Mouse (Mus musculus): ENCODE results near the gene S100a7a. TPM values are rescaled to one million over a fixed set of nuclear protein-coding genes. Genes with fewer than 3 reads are reported as not detected.

The S100a7a gene
- polyA plus RNA-seq (2017; shearing (Covaris generic)), result not detected

DNA sequence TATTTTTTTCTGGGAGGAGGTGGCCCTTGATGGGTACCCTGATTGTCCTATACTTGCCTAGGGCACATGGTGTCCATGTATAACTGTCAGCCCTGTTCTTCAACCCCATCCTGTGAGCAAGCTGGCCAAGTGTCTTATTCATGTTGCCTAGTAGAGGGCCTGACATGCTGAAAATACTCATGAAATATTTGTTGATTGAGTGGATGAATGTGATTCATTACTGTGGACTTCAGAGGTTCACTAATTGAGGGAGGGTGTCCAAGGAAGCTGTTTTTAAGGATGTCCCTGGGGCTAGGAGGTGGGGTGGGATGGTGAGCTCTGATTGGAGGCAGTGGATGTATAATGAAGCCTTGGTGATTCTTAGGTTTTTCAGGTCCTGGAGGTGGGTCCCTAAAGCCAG, at the start of gene S100a7a:
S100a7a (plus strand) TSS at position 301 of the 400 bp plus-strand sequence.
- ATAC-seq, result no peak

DNA sequence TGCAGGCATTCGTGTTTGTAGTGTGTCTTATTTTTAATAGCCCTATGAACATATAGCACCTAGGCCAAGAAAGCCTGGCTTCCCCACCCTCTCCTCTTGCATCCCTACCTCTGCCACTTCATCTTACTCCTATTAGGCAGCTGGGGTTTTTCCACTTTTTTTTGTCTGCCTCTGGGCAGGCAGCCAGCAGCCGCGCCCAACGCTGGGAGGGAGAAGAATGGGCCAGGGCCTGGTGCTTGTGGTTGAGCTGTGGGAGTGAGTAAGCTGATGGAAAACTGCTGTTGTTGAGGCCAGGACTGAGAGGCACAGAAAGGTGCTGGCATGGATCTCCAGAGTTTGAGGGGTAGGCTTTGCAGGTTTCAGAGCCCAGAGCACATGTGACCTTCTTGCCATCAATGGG, 49.4 kb upstream of the S100a7a start:
- no peak for ATAC-seq

DNA sequence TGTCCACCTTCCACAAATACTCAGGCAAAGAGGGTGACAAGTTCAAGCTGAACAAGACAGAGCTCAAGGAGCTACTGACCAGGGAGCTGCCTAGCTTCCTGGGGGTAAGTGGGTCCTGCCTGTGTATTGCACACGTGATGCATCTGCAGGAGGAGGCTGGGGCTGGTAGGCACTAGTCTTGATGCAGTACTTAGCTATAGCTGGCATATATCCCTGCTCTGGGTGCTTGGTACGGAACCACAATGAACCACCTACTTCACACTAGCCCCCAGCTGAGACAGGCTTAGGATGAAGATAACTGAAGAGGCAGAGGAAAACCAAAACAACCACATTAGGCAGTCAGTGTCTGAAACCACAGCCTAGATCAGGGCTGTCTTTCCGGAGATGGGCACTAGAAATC, 48.8 kb upstream of the S100a7a start:
- peak; percentile 50 for ATAC-seq

DNA sequence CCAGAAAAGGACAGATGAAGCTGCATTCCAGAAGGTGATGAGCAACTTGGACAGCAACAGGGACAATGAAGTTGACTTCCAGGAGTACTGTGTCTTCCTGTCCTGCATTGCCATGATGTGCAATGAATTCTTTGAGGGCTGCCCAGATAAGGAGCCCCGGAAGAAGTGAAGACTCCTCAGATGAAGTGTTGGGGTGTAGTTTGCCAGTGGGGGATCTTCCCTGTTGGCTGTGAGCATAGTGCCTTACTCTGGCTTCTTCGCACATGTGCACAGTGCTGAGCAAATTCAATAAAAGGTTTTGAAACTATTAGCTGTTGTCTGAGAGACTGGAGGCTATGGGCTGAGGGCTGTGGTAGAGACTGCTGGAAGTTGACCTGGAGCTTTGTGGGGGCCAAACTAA, 48.1 kb upstream of the S100a7a start:
- ATAC-seq, result no peak

DNA sequence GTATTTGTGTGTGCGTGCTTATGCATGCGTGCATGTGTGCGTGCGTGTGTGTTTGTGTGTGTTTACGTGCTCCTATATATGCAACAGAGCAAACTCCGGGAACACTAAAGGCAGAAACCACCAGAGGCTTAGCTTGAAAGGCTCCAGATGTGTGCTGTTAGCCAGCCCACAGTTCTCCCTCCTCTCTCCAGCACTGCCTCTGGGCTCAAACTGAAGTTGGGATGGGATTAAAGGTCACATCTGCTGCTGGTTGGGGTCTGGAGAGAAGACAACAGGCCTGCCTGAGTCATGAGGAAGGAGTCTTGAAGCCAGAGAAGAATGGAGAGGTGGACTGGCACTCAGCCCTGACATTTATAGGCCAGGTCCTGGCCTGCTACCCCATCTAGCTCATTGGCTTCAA, 47.6 kb upstream of the S100a7a start:
- ATAC-seq, result no peak

DNA sequence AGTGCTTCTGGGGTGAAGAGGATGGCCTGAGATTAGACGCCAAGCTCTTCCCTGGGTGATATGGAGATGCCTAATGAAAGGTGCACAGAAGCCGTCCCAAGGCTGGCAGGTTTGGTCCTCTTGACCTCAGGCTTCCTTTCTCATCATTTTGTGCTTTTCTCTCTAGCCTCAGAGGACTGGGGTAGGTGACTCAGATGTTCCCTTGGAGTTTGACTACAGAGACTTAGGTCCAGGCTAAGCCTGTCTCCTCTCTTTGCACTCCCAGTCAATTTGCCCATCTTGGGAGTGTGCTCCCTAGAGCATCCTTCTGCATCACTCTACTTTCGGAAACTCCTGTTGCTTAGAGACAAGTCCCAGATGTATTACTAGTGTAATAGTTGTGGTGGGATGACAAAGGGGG, 46.5 kb upstream of the S100a7a start:
- ATAC-seq, result no peak

DNA sequence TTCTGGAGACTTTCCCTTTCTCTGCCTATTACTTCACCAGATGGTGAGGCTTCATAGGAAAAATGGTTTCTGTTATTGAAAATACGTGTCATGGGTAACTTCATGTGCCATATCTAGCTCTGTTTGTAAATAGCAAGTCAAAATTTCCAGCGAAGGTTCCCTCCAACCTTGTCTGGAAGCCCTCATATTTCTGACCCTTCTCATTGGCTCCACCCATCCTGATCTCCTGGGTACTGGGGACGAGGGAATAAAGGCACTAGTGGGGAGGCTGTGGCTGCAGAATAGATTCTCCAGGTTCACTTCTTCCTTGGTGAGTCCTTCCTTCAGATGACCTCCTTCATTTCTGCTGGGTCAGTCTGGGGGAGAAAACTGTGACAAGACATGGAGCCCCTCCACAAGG, 45.6 kb upstream of the S100a7a start, which contains the start of gene S100a5:
S100a5 (plus strand) TSS at position 301 of the 400 bp plus-strand sequence.
- ATAC-seq, result no peak

DNA sequence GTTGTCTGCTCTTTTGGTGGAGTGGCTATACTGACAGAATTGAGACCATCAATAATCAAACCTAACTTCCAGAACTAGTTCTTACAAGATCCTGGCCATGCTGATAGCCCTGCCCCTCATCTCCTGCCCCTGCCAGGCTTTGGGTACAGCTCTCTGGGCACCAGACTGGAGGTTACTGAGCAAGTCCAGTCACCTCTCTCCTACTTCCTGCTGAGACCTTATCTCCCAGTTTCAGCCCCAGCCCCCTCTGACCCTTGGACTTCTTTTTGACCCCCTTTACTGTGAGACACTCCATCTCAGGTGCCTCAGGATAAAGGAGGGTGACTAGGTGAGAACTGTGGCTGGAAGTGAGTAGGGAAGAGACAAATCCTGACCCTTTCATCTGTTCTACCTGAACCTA, 44.7 kb upstream of the S100a7a start:
- no peak for ATAC-seq

DNA sequence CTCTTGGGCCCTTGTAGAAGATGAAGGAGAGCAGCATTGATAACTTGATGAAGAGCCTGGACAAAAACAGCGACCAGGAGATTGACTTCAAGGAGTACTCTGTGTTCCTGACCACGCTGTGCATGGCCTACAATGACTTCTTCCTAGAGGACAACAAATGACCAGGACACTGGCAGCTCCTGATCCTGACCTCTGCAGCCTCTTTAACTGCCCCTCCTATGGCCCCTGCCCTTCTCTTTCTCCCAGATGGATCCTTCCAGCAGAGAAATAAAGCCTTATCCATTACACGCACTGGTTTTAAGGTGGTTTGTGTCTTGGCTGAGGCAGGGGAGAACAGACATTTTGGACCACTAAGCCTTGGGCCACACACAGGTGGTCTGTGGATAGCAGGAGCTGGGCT, 42.3 kb upstream of the S100a7a start:
- no peak for ATAC-seq

DNA sequence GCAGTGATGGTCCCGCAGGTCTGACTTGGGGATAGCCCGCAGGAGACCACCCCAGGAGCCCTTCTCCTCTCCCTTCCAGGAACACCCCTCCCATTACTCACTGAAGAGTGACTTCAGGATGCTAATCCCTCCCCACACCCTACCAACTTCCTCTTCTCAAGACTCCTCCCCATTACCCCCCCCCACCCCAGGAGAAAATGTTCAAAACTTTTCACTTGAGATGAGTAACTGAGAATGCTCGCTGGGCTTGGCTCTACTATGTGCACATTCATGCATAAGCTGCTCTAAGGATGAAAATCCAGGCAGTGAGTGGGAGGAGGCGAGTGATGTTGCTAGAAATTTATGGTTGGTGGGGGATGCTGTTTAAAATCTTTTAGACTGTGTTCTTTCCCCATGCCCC, 41.8 kb upstream of the S100a7a start:
- ATAC-seq, result peak; percentile 21

DNA sequence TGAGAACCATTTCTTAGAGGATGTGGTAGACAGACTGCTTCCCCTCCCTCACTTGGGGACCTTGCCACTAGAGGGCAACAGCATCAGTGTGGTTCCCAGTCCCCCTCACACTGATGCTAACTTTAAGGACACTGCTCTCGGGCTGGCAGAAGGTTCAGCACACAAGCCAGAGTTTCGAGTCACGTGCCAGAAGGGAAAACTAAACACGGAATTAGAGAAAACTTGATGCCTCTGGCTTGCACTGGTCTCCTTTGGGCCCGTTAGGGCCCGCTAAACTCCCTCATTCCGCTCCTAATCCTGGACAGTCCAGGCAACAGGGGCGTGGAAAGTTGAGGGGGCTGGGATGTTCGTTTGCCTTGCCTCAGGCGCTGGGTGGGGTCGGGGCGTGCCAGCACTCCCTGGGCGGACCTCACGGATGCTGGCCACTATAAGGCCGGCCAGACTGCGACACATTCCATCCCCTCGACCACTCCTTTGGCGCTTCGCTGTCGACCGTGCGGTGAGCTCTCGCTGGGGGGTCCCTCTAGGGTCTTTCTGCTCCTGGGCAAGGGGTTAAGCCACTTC, 41.0 kb upstream of the S100a7a start, which contains the start of gene S100a6:
S100a6 (plus strand) TSS at position 155 of the 564 bp plus-strand sequence.
- ATAC-seq, result peak; percentile 90

DNA sequence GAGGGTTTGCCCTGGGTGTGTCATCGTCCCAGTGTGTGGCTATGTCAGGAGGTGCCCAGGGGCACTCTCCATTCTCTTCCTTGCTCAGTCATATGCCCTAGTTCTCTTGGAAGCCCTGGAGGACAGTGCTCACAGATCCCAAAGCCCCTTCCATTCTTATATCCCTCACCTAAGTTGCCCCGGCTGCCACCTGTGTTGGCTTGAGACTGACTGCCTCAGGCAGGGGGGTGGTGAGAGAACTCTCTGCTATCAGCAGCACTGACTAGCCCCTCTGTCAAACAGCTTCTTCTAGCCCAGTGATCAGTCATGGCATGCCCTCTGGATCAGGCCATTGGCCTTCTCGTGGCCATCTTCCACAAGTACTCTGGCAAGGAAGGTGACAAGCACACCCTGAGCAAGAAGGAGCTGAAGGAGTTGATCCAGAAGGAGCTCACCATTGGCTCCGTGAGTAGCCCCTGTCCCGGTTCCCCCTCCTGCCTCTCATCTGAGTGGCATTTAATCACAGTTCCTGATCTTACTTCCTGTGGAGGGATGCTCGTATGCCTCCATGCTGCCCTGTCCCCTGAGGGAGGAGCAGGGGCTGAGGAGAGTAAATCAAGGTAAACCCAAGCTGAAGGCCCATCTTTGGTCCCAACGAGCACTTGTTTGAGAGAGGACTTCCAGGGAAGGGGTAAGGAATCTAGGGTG, 40.2 kb upstream of the S100a7a start:
- no peak for ATAC-seq

DNA sequence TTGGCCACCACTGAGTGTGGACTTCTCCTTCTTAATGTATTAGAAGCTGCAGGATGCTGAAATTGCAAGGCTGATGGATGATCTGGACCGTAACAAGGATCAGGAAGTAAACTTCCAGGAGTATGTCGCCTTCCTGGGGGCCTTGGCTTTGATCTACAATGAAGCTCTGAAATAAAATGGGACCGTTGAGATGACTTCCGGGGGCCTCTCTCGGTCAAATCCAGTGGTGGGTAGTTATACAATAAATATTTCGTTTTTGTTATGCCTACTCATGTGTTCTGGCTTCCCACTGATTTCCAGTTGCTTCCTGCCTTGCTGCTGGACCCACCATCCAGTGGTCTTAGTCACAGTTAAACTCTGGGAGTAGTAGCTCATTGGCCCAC, 39.7 kb upstream of the S100a7a start:
- ATAC-seq, result no peak

DNA sequence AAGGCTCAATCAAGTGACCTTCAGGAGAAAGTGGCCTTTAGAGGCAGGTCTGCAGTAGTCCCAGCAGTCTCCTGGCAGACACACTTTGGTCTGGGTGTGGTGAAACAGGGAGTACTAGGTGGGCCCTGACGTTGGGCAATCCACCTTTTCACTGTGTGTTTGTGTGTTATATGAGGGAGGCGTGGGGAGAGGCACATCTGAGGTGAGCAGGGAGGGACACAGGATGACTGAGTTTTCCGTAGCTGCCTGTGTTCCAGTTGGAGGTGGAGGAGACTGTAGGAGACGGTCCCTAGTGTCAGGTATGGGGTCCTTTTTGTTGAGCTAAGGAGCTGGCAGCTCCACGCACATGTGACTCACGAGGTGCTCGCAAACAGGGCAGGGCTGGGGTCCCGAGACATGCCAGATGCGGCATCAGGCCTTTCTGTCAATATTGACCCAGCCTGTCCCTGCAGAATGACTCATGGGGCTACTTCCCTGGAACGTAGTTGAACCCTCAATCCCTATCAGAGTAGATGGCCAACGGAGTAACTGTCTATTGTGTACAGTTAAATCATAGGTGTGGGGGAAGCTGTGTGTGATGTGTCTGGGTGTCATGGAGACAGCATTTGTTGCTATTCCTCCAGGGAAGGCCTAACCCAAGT, 39.1 kb upstream of the S100a7a start:
- ATAC-seq, result no peak

DNA sequence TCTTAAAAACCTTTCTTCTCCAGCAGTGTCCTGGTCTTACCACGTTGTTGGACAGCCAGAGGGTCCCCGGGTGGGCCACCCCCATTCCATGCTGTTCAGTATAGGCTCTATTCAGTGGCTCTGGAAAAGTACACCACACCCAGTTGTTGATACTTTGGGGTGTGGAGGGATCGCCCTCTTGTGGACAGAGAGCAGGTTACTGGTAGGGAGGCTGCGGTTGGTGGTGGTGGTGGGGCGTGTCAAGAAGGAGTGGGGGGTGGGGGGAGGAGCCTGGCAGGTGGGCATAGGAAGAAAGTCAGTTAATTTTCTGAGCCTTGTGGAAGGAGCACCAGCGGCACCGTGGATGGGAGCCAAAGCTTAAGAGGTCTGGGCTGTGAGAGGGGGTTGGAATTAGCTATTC, 38.4 kb upstream of the S100a7a start:
- peak; percentile 72 for ATAC-seq

DNA sequence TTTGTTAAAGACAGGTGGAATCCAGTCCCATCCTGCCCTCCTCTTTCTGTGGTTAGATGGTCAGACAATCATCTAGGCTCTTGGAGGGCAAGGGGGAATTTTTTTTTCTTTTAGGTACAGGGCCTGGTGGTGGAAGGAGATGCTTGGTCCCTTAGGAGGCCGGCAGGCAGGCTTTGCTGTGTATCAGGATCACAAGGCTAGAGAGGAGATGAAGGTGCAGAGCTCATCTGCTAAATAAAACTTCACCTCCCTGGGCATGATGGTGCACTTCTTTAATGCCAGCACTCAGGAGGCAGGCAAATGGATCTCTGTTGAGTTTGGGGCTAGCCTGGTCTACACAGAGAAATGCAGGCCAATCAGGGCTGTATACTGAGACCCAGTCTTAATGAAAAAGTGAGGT, 37.9 kb upstream of the S100a7a start:
- ATAC-seq, result no peak

DNA sequence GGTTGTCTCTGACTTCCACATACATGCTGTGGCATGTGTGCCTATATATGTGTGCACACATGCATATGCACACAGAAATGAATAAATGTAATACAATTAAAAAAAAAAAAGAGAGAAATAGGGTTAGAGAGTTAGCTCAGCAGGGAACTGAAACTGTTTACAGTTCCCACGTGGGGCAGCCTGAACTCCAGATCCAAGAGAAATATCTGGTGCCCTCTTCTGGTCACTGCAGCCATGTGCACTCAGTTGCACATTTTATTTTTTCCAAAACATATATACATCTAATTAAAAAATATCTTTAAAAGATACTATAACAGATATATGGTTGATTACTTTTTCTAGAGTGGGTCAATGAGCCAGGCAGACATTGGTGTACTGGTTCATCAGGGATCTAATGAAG, 36.2 kb upstream of the S100a7a start:
- ATAC-seq, result no peak

DNA sequence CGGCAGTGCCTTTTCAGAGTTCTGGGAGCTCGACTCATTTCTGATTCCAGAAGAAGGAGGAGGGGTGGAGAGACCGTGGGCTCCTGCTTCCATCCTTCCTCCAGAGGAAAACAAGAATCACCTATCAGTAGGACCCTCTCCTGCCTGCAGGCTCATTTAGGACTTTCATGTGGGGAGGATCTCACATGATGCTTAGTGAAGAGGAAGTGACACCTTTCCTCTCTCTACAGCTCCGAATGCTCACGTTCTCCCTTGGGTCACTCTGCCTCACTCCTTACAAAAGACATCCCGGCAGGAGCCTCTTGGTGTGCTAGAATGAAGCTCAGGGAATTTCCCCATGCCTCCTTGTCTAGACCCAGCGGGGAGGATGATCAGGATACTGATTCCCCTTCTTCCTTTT, 32.3 kb upstream of the S100a7a start:
- ATAC-seq, result no peak

DNA sequence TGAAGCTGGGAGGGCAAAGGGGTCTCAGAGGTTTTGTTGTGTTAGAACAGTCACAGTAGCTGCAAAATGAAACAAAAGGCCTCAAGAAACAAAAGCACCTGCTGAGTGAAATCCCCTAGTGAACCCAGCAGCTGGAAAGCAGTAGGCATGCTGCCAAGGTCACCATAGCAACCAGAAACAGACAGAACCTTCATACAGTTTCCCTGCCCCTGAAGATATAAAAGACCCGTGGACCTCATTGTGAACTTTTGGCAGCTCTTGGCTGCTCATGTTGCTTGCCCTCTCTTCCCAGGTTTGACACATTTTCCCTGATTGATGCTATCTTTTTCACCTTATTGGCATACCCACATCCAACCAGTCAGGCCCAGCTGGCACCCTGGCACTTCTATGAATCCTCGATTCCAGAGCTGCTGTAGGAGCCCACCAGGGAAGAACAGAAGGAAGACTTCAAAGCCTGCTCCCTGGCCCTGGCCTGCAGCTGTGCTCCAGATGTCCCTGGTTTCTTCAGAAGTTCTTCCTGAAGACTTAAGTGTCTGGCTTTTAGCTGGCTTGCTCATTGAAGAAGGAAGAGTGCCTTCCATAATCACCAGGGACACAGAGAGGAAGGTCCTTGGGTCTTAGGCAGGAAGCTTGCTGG, 30.3 kb upstream of the S100a7a start:
- ATAC-seq, result peak; percentile 72

DNA sequence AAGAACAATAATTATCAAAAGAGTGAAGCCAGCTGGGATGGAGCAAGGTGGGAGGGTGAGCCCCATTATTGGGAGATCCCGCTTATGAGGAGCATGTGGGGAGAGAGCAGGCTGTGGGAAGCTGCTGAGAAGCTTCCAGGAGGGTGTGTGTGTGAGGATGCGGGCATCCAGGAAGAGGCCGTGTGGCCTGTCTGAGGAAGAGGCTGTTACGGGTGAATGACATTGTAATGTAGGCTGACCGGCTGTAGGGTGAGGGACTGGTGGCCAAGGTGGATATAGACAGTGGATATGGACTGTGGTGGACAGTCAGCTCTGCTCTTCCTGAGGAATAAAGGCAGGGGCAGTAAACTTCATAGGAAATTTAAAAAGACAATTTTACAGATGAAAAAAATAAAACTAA, 28.3 kb upstream of the S100a7a start:
- no peak for ATAC-seq

DNA sequence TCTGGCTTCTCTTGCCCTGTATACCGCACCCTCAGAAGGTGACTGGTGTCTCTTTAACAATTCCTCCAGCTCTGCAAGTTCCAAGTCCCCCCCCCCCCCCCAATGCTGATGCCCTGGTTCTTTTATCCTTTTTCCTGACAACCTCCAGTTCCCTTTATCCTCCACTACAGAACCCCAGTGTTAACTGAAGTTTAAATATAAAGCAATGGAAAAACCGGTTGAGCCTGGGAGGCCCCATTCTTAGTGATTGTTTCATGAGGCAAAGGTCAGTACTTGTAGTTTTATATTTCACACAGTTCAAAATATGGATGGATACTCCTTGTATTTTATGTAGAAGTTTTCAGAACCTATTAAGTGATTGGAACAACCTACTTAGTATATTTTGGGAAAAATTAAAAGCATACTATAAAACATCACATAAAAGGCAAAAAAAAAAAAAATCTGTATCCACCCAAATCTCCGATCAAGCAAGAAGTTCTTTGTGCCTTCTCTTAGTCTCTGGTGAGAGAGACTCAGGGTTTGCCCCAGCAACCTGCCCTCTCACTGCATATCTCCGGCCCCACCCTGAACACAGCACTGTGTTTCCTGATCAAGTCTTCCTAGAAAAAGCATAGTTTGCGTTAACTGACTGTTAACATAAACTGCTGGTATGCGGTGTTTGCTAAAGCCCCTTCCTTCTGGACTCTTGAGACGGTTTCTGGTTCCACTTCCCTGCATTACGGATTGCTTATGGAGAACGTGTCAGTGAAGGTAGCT, 27.4 kb upstream of the S100a7a start:
- ATAC-seq, result no peak

DNA sequence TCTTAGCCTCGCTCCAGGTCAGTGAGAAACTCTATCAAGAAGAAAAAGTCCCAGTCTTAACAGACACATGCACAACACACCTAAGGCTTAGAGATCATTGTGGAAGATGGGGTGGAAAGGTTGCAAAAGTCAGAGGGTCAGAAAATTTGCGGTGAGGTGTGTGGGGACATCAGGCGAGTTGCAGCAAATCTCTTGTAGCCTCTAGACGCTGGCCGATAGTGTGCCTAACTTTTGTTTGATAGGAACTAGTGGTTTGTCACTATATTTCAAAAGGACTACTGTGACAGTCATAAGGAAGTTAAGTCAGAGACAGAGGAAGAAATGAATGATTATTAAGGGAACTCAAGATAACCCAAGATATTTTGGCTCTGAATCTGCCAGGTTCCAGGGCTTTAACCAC, 26.5 kb upstream of the S100a7a start:
- ATAC-seq, result no peak

DNA sequence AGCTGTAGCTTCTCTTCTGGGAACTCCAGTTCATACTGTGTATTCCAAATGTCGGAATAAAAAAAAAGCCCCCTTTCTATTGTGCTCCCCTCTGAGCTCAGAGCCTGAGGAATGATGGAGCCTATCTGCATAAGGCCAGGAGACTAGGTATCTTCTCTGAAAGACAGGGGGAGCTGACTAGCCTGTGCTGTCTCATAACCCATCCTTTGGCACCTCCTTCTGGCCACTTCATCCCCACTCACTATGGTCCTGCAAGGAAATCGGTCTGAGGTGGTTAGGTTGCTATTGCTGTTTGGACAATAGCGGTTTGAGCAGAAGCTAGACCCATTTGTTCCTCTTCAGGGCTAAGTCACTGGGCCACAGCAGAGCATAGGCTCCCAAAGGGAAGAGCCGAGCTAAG, 26.0 kb upstream of the S100a7a start:
- ATAC-seq, result no peak

Data from activated CD4-positive, CD25-positive, alpha-beta regulatory T cell, adult 4 months (primary cell).